Mouse (Mus musculus) bone marrow macrophage, adult 2 months (primary cell): ENCODE results near the gene Carhsp1.

Experiments used
- CTCF ChIP-seq: IDR thresholded peaks from 2 replicates; pipeline ENCODE4 v1.5.1; 2012; ENCODE audit warnings: low read depth, mild to moderate bottlenecking, low read length, moderate library complexity
- POLR2A ChIP-seq: IDR thresholded peaks from 2 replicates; pipeline ENCODE4 v1.6.1; 2012; ENCODE audit warnings: mild to moderate bottlenecking, low read depth, low read length, borderline replicate concordance

- TF ChIP-seq POLR2A: no peak
- no peak for TF ChIP-seq CTCF
Measured at GRCm38 (mm10) chr16:8717744-8718143, 45.8 kb upstream of the Carhsp1 start.
